Mouse (Mus musculus) lung, postnatal 10 days (tissue): Measurements from ENCODE around the gene Prol1.
"Not testable (repeated sequence)": the region's sequence is repeated elsewhere in the genome, so short reads cannot be mapped to it uniquely, and the experiment has no call there.

ENCODE experiments used
- DNase-seq: peaks from one replicate; pipeline ENCODE4 v3.0.0; 2021

Gene Prol1

DNA sequence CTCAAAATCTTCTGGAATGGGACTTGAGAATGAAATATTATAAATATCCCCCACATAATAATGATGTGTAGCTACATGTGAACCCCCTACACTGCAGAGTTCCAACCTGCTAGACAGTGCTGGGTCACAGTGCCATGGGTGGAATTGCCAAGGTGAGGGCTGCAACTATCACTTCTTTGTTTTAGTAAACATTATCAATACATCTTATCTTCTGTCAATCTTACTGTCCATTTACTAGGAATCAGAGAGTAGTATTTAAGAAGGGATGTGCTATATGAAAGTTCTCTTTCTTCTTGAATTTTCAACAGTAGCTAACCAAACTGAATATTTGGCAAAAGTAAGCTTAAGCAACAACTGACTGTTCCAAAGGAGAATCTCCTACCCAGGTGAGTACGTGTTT is at the start of gene Prol1:
Prol1 (plus strand) TSS at position 301 of the 400 bp plus-strand sequence.
- DNase-seq = no peak

GRCm38 (mm10) chr5:88268619-88269018 is 48.5 kb upstream of the Prol1 start, which contains the start of gene Gm7714:
Gm7714 (plus strand) TSS chr5:88268919.
- no peak for DNase-seq

DNA sequence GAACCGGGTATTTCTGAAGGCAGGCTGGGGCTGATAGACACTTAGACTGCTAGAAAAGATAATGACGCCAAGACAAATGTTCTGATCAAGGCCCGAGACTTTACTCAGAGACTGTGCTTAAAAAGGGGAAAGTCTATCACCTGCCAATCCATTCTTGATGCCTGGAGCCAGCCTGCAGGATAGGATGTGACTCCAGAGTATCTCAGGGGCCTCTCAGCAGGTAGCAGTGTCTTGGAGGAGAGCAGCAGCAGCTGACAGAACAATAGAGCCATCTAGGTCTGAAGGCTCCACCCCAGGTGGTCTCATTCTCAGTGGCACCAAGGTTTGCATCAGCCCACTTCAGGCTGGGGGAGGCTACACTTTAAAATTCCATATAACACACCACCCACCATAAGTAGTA is 5.8 kb upstream of the Prol1 start:
- not testable (repeated sequence) for DNase-seq

- not testable (repeated sequence) for DNase-seq
These were observed 31.4 kb downstream of the Prol1 start for GRCm38 (mm10) chr5:88348533-88348932.

DNA sequence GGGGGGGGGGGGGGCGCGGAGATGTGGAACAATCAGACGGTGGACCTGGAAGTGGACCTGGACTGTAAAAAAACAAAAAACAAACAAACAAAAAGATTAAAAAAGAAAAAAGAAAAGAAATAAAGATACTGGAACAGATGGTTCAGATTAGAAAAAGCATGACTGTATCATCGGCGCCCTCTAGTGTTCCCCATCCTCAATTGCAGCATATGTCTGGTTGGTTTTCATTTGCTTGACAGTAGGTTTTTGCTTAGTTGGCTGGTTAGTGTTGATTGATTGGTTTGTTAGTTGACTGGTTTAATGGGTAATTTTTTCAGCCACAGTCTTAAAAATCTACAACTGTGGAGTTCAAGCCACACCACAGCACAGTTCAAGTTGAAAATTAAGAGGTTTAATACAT is 47.7 kb downstream of the Prol1 start:
- peak; percentile 3 for DNase-seq

DNA sequence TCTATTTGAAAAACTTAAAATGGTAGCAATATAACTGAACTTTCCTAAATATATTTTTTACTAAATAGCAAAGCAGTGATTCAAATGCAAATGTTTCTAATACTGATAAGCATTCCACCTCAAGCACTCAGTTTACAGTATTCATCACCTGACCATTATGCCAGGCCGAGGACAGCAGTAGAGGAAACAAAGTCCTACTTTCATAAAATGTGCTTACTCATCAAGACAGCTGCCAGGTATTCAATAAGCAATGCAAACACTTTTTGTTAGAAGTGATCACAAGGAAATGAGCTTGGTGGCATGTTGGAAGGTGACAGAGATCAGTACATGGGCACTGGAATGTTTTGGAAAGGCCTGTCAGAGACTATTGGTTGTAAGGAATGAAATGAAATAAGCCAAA is 49.8 kb downstream of the Prol1 start:
- no peak for DNase-seq

DNA sequence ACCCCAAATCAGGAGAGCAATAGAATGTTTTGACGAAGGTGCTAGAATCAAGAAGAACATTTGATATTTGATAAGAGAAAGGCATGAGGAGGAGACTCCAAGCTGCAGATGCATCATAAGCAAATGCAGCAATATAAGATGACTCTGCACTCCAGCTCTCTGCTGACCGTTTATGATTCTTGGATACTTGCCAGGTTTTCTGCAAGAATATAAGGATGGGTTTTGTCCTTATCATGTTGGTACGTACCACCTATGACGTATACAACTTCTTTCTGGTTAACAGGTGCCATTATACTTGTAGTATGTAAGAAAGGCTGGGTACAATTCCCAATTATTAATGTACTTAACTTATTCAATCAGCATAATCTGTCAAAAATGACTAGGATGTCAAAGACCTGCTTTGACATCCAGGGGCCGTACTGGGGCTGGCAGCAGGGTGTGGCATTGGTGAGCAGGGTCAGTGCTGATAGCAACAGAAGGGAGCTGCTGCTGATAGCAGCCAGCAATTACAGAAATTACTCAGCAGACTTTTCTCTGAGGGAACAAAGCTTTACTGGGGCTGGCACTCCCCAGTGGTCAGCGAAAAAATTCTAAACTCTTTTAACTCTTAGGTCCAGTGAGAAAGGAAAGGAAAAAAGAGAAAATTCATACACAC is 53.6 kb downstream of the Prol1 start:
- no peak for DNase-seq

DNA sequence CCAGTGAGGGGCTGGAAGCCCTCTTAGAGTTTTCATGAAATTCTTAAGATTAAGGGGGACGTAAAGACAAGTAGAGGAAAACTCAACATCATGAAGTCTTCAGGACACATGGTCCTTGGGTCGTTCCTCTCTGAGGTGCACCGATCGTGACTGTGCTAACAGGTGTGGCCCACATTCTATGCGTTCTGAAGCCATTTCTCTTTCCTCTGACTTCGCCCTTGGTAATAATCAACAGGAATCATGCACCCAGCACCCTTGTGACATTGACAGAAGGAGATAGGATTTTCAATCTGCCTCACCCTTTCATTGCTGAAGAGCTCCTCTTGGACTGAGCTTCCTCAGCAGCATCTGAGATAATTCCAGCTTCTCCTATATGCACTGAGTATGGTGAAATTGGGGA is 55.5 kb downstream of the Prol1 start:
- DNase-seq = no peak

- DNase-seq = no peak
These were observed 58.7 kb downstream of the Prol1 start, which contains the start of gene Amtn for GRCm38 (mm10) chr5:88375808-88376207. Amtn (plus strand) TSS chr5:88376108.
